Mouse (Mus musculus): Measurements from ENCODE around the gene Sqor. TPM values are rescaled to one million over a fixed set of nuclear protein-coding genes. Genes with fewer than 3 reads are reported as not detected.

The Sqor gene
- total and polyA plus RNA-seq, 3 experiments = 0.85 TPM; not detected in 2

GRCm38 (mm10) chr2:122783730-122784129 lies 18.7 kb downstream of the Sqor start:
- in situ Hi-C loops (cut with MboI; ENCODE audit: low pct_ligation_motif_present, low pct_unique_long_range_greater_than_20kb, low sequenced_read_pairs) (no loop called here), dilution Hi-C loops (cut with MboI; ENCODE audit: extremely low pct_ligation_motif_present, extremely low pct_unique_long_range_greater_than_20kb, low sequenced_read_pairs) (no loop called here)
- Histone ChIP-seq H3K9me3 (replicated peaks; ENCODE audit: low read length) (no peaks in the 10 kb centered on the region), H3K4me2 (ENCODE audit: insufficient read depth, low read depth, poor library complexity, severe bottlenecking) (no peak overlapping the region), H3K27ac (ENCODE audit: insufficient read depth, low read depth) (no peak overlapping the region), H3K4me3 (replicated peaks in 1 of 3; ENCODE audit: low read depth in 2 of 3, low read length in 2 of 3, poor library complexity in 1 of 3) (no peak overlapping the region), H3K79me2 (replicated peaks; ENCODE audit: control insufficient read depth, extremely low read depth, insufficient read depth, poor library complexity, severe bottlenecking) (no peaks in the 10 kb centered on the region), H3K4me1 (ENCODE audit: control insufficient read depth in 1 of 2, insufficient read depth in 2 of 2) (no peaks in the 10 kb centered on the region), H3K9ac (ENCODE audit: insufficient read depth, low read depth) (no peak overlapping the region), H3K36me3 (replicated peaks in 1 of 2; ENCODE audit: control insufficient read depth in 1 of 2, insufficient read depth in 1 of 2, low read length in 1 of 2) (no peaks in the 10 kb centered on the region), H3K27me3 (replicated peaks) (peaks cover 9% of the 10 kb centered on the region)
- TF ChIP-seq USF2 (conservative IDR thresholded peaks at IDR 0.05; ENCODE audit: low read depth, low read length) (no peak), PAX5 (IDR thresholded peaks at IDR 0.05; ENCODE audit: low read length) (no peak), SIN3A (IDR thresholded peaks at IDR 0.05; ENCODE audit: low read length) (no peak), KAT2A (IDR thresholded peaks at IDR 0.05; ENCODE audit: insufficient replicate concordance, low read length) (no peak), CTCF (conservative IDR thresholded peaks at IDR 0.05 in 1 of 2, IDR thresholded peaks at IDR 0.05 in 1 of 2; ENCODE audit: low read depth in 2 of 2, low read length in 2 of 2) (no peak), MEF2A (IDR thresholded peaks at IDR 0.05; ENCODE audit: borderline replicate concordance, low read depth, low read length) (no peak), POLR2A (IDR thresholded peaks at IDR 0.05; ENCODE audit: low read depth, low read length) (no peak), POLR2AphosphoS2 (IDR thresholded peaks at IDR 0.05; ENCODE audit: low read depth, low read length) (no peak), UBTF (IDR thresholded peaks at IDR 0.05; ENCODE audit: low read depth, low read length) (no peak), JUN (IDR thresholded peaks at IDR 0.05; ENCODE audit: insufficient read depth, low read depth, low read length) (no peak), MXI1 (IDR thresholded peaks at IDR 0.05; ENCODE audit: low read depth, low read length) (no peak), USF1 (IDR thresholded peaks at IDR 0.05; ENCODE audit: low read depth, low read length) (no peak), CHD2 (IDR thresholded peaks at IDR 0.05; ENCODE audit: low read length) (no peak), HCFC1 (IDR thresholded peaks at IDR 0.05; ENCODE audit: low read depth, low read length) (no peak), CHD1 (IDR thresholded peaks at IDR 0.05; ENCODE audit: low read depth, low read length) (no peak), ZKSCAN1 (IDR thresholded peaks at IDR 0.05; ENCODE audit: borderline replicate concordance, low read depth, low read length) (no peak), MAZ (IDR thresholded peaks at IDR 0.05; ENCODE audit: low read depth, low read length) (no peak)
- DNase-seq (ENCODE audit: extremely low read depth) = no peak

DNA sequence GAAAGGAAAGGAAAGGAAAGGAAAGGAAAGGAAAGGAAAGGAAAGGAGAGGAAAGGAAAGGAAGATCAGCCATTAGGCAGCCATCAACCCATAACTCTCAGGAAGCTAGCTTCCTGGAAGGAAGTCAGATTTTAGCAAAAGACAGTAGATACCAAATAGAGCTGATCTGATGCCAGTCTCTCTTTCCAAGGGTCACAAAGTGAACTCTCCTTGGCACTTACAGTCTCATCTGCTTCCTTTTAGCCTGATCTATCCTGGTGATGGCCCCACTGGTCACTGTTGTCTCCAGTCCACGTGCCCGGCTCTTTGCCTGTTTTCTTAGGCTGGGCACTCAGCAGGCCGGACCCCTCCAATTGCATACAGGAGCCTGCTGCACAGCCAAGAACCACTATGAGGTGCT lies 19.7 kb downstream of the Sqor start:
- in situ Hi-C loops (cut with MboI; ENCODE audit: low pct_ligation_motif_present, low pct_unique_long_range_greater_than_20kb, low sequenced_read_pairs) = no loop called here
- dilution Hi-C loops (cut with MboI; ENCODE audit: extremely low pct_ligation_motif_present, extremely low pct_unique_long_range_greater_than_20kb, low sequenced_read_pairs) = no loop called here

More for the DNA sequence above, 19.7 kb downstream of the Sqor start:
- no peaks in the 10 kb centered on the region for H3K79me2 ChIP-seq (replicated peaks; ENCODE audit: control insufficient read depth, extremely low read depth, insufficient read depth, poor library complexity, severe bottlenecking)
- H3K4me1 ChIP-seq (ENCODE audit: control insufficient read depth in 1 of 2, insufficient read depth in 2 of 2) = no peaks in the 10 kb centered on the region
- TF ChIP-seq MYC (IDR thresholded peaks at IDR 0.05; ENCODE audit: low read depth, low read length) (no peak), USF2 (conservative IDR thresholded peaks at IDR 0.05; ENCODE audit: low read depth, low read length) (no peak)
- no peak overlapping the region for H3K9ac ChIP-seq (ENCODE audit: insufficient read depth, low read depth)
- no peak overlapping the region for H3K4me3 ChIP-seq (replicated peaks in 1 of 3; ENCODE audit: low read depth in 2 of 3, low read length in 2 of 3, poor library complexity in 1 of 3)
- H3K4me2 ChIP-seq (ENCODE audit: insufficient read depth, low read depth, poor library complexity, severe bottlenecking) = no peak overlapping the region
- no peaks in the 10 kb centered on the region for H3K9me3 ChIP-seq (replicated peaks; ENCODE audit: low read length)
- no peak for DNase-seq (ENCODE audit: extremely low read depth)
- no peaks in the 10 kb centered on the region for H3K36me3 ChIP-seq (replicated peaks in 1 of 2; ENCODE audit: control insufficient read depth in 1 of 2, insufficient read depth in 1 of 2, low read length in 1 of 2)
- H3K27me3 ChIP-seq (replicated peaks) = peaks cover 9% of the 10 kb centered on the region
- H3K27ac ChIP-seq (ENCODE audit: insufficient read depth, low read depth) = no peak overlapping the region
